Mouse (Mus musculus): ENCODE measurements around the gene B3gnt7. TPM values are rescaled to one million over a fixed set of nuclear protein-coding genes. Genes with fewer than 3 reads are reported as not detected.
A peak's percentile ranks its signal among the peaks of the same experiment; 100 is the strongest.

Gene B3gnt7
- 103 and 166 TPM in 2 replicates for total RNA-seq (2012; rRNA removed)

DNA sequence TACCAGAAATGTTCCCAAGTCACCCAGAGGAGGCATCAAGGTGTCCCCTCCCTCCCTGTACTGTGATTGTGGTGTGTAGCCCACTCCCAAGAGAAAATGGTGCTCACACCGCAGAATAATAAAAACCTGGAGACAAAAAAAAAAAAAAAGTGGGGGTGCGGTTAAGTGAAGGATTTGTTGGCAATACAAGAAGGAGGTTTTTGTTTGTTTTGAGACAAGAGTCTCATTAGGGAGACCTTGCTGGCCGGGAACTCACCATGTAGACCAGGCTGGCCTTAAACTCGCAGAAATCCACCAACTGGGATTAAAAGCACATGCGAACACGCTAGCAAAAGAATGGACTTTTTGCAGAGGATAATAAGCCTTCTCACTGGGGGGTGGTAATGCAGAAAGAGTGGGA lies at the start of gene B3gnt7:
TSS of gene B3gnt7 (plus strand) at position 301 of the 400 bp plus-strand sequence.
- H3K9ac ChIP-seq (ENCODE audit: insufficient read depth, low read depth, low read length, poor library complexity, severe bottlenecking): peak within 1 kb of the TSS; percentile 89
- H3K27ac ChIP-seq (ENCODE audit: insufficient read depth, low read depth, low read length, poor library complexity, severe bottlenecking): peak within 1 kb of the TSS; percentile 89
- in situ Hi-C loops (cut with MboI; ENCODE audit: low sequenced_read_pairs in 2 of 2, unreplicated experiment in 2 of 2): no loop called here
- no peaks in the 10 kb centered on the region for H3K9me3 ChIP-seq (ENCODE audit: control insufficient read depth, insufficient read depth, low read depth, low read length)
- DNase-seq (ENCODE audit: low read depth, low spot score): no peak
- H3K4me3 ChIP-seq (ENCODE audit: insufficient read depth in 1 of 2, low read depth in 1 of 2, low read length in 2 of 2, poor library complexity in 1 of 2, severe bottlenecking in 1 of 2): peak within 1 kb of the TSS; percentile 93
- peaks cover 27% of the 10 kb centered on the region for H3K36me3 ChIP-seq (ENCODE audit: control insufficient read depth, insufficient read depth, low read length, poor library complexity, severe bottlenecking)
- no peak for TF ChIP-seq ZC3H11A (IDR thresholded peaks at IDR 0.05; ENCODE audit: borderline replicate concordance, low read depth, low read length)
- peak; percentile 69 for TF ChIP-seq ZNF384 (IDR thresholded peaks at IDR 0.05; ENCODE audit: low read depth, low read length)
- peaks cover 17 to 48% of the 10 kb centered on the region in 2 experiments for H3K4me1 ChIP-seq (ENCODE audit: control insufficient read depth in 2 of 2, insufficient read depth in 2 of 2, low read length in 2 of 2, poor library complexity in 1 of 2)

- in situ Hi-C loops (cut with MboI; ENCODE audit: low sequenced_read_pairs in 2 of 2, unreplicated experiment in 2 of 2): no loop called here
- Histone ChIP-seq H3K27ac (ENCODE audit: insufficient read depth, low read depth, low read length, poor library complexity, severe bottlenecking) (no peak overlapping the region), H3K36me3 (ENCODE audit: control insufficient read depth, insufficient read depth, low read length, poor library complexity, severe bottlenecking) (no peaks in the 10 kb centered on the region; the same call in 1 of the 2 replicates), H3K4me3 (ENCODE audit: insufficient read depth in 1 of 2, low read depth in 1 of 2, low read length in 2 of 2, poor library complexity in 1 of 2, severe bottlenecking in 1 of 2) (no peak overlapping the region), H3K4me1 (ENCODE audit: control insufficient read depth in 2 of 2, insufficient read depth in 2 of 2, low read length in 2 of 2, poor library complexity in 1 of 2) (peaks cover 2 to 6% of the 10 kb centered on the region in 2 experiments; a peak in 1 of 4 replicates), H3K9ac (ENCODE audit: insufficient read depth, low read depth, low read length, poor library complexity, severe bottlenecking) (no peak overlapping the region), H3K9me3 (ENCODE audit: control insufficient read depth, insufficient read depth, low read depth, low read length) (no peaks in the 10 kb centered on the region)
- TF ChIP-seq HCFC1 (IDR thresholded peaks at IDR 0.05; ENCODE audit: borderline replicate concordance, insufficient read depth, low read length) (no peak), ZC3H11A (IDR thresholded peaks at IDR 0.05; ENCODE audit: borderline replicate concordance, low read depth, low read length) (no peak), ZNF384 (IDR thresholded peaks at IDR 0.05; ENCODE audit: low read depth, low read length) (no peak), MAFK (IDR thresholded peaks at IDR 0.05; ENCODE audit: insufficient read depth, low read depth, low read length) (no peak), CHD2 (IDR thresholded peaks at IDR 0.05; ENCODE audit: low read depth, low read length) (no peak)
- DNase-seq (ENCODE audit: low read depth, low spot score): no peak
These were observed 49.2 kb upstream of the B3gnt7 start for GRCm38 (mm10) chr1:86253410-86253809.

DNA sequence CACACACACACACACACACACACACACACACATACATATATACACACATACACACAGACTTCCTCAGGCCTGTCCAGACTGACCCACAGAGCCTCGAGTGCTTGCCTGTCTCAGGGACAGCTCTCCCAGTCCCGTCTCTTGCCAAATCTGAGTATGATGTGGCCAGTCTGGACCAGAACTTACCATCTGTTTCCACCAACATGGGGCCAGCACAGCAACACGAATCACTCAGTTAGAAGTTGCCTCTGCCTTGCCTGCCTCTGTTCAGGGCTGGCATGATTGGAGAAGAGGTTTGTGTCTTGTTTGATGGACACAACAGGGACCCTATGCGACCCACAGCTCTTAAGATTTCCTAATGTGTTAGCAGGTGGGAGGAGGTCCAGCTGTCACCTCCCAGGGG lies 46.3 kb upstream of the B3gnt7 start:
- Histone ChIP-seq H3K36me3 (ENCODE audit: control insufficient read depth, insufficient read depth, low read length, poor library complexity, severe bottlenecking) (no peaks in the 10 kb centered on the region), H3K4me3 (ENCODE audit: insufficient read depth in 1 of 2, low read depth in 1 of 2, low read length in 2 of 2, poor library complexity in 1 of 2, severe bottlenecking in 1 of 2) (no peak overlapping the region), H3K27ac (ENCODE audit: insufficient read depth, low read depth, low read length, poor library complexity, severe bottlenecking) (no peak overlapping the region), H3K9ac (ENCODE audit: insufficient read depth, low read depth, low read length, poor library complexity, severe bottlenecking) (no peak overlapping the region), H3K4me1 (ENCODE audit: control insufficient read depth in 2 of 2, insufficient read depth in 2 of 2, low read length in 2 of 2, poor library complexity in 1 of 2) (peaks cover 2 to 3% of the 10 kb centered on the region in 2 experiments; a peak in 1 of 4 replicates), H3K9me3 (ENCODE audit: control insufficient read depth, insufficient read depth, low read depth, low read length) (no peaks in the 10 kb centered on the region)
- DNase-seq (ENCODE audit: low read depth, low spot score): no peak
- no peak for TF ChIP-seq CHD2 (IDR thresholded peaks at IDR 0.05; ENCODE audit: low read depth, low read length)
- no peak for TF ChIP-seq ZC3H11A (IDR thresholded peaks at IDR 0.05; ENCODE audit: borderline replicate concordance, low read depth, low read length)
- in situ Hi-C loops (cut with MboI; ENCODE audit: low sequenced_read_pairs in 2 of 2, unreplicated experiment in 2 of 2): no loop called here

- in situ Hi-C loops (cut with MboI; ENCODE audit: low sequenced_read_pairs in 2 of 2, unreplicated experiment in 2 of 2): no loop called here
- H3K27ac ChIP-seq (ENCODE audit: insufficient read depth, low read depth, low read length, poor library complexity, severe bottlenecking): no peak overlapping the region; the same call in 1 of the 2 replicates
- TF ChIP-seq ZNF384 (IDR thresholded peaks at IDR 0.05; ENCODE audit: low read depth, low read length) (no peak), ZC3H11A (IDR thresholded peaks at IDR 0.05; ENCODE audit: borderline replicate concordance, low read depth, low read length) (no peak), CHD2 (IDR thresholded peaks at IDR 0.05; ENCODE audit: low read depth, low read length) (no peak), MAFK (IDR thresholded peaks at IDR 0.05; ENCODE audit: insufficient read depth, low read depth, low read length) (no peak), HCFC1 (IDR thresholded peaks at IDR 0.05; ENCODE audit: borderline replicate concordance, insufficient read depth, low read length) (no peak)
- H3K9me3 ChIP-seq (ENCODE audit: control insufficient read depth, insufficient read depth, low read depth, low read length): no peaks in the 10 kb centered on the region
- DNase-seq (ENCODE audit: low read depth, low spot score): no peak
- no peaks in the 10 kb centered on the region for H3K36me3 ChIP-seq (ENCODE audit: control insufficient read depth, insufficient read depth, low read length, poor library complexity, severe bottlenecking)
- H3K4me3 ChIP-seq (ENCODE audit: insufficient read depth in 1 of 2, low read depth in 1 of 2, low read length in 2 of 2, poor library complexity in 1 of 2, severe bottlenecking in 1 of 2): no peak overlapping the region
- H3K4me1 ChIP-seq (ENCODE audit: control insufficient read depth in 2 of 2, insufficient read depth in 2 of 2, low read length in 2 of 2, poor library complexity in 1 of 2): peaks cover 2 to 3% of the 10 kb centered on the region in 2 experiments; a peak in 1 of 4 replicates
- H3K9ac ChIP-seq (ENCODE audit: insufficient read depth, low read depth, low read length, poor library complexity, severe bottlenecking): no peak overlapping the region
These were observed 45.4 kb upstream of the B3gnt7 start for GRCm38 (mm10) chr1:86257228-86257627.

DNA sequence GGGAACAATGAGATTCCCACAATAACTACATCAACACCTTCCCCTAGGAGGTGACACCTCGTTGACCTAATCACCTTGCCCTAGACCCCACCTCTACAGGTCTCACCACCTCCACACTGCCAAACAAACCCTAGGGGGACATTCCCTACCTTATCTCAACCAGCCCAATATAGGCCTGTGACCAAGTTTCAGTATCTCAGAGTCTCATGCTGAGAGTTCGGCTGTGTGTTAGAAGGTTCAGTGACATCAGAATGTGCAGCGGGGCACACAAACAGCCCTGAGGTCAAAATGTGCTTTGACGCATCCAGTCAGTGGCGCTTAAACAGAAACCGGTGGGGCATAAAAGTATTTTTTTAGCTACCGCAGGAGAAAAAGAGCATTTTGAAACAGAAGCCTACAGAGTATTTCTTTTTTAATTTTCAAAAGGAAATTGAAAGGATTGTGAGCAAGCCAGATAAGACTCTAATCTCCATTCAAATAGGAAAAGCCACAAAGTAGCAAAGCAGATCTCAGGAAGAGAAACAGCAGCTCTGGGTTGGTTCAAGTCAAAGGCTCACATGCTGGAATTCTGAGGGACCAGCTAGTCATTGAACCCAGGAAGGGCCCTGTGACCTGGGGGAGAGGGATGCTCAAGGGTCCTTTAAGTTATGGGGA lies 44.3 kb upstream of the B3gnt7 start:
- Histone ChIP-seq H3K4me1 (ENCODE audit: control insufficient read depth in 2 of 2, insufficient read depth in 2 of 2, low read length in 2 of 2, poor library complexity in 1 of 2) (peaks cover 2 to 3% of the 10 kb centered on the region in 2 experiments; a peak in 1 of 4 replicates), H3K9ac (ENCODE audit: insufficient read depth, low read depth, low read length, poor library complexity, severe bottlenecking) (no peak overlapping the region), H3K4me3 (ENCODE audit: insufficient read depth in 1 of 2, low read depth in 1 of 2, low read length in 2 of 2, poor library complexity in 1 of 2, severe bottlenecking in 1 of 2) (no peak overlapping the region), H3K9me3 (ENCODE audit: control insufficient read depth, insufficient read depth, low read depth, low read length) (no peaks in the 10 kb centered on the region), H3K27ac (ENCODE audit: insufficient read depth, low read depth, low read length, poor library complexity, severe bottlenecking) (no peak overlapping the region), H3K36me3 (ENCODE audit: control insufficient read depth, insufficient read depth, low read length, poor library complexity, severe bottlenecking) (no peaks in the 10 kb centered on the region)
- TF ChIP-seq MAFK (IDR thresholded peaks at IDR 0.05; ENCODE audit: insufficient read depth, low read depth, low read length) (no peak), ZC3H11A (IDR thresholded peaks at IDR 0.05; ENCODE audit: borderline replicate concordance, low read depth, low read length) (no peak), ZNF384 (IDR thresholded peaks at IDR 0.05; ENCODE audit: low read depth, low read length) (no peak), HCFC1 (IDR thresholded peaks at IDR 0.05; ENCODE audit: borderline replicate concordance, insufficient read depth, low read length) (no peak), CHD2 (IDR thresholded peaks at IDR 0.05; ENCODE audit: low read depth, low read length) (no peak)
- in situ Hi-C loops (cut with MboI; ENCODE audit: low sequenced_read_pairs in 2 of 2, unreplicated experiment in 2 of 2): no loop called here
- DNase-seq (ENCODE audit: low read depth, low spot score): no peak

Measured in ES-E14 (cell line).